Mouse (Mus musculus): ENCODE results near the gene Mark1.

Mark1 gene

GRCm38 (mm10) chr1:184891998-184892397 is 107.4 kb downstream of the Mark1 start:
- peak; percentile 49 for DNase-seq (ENCODE audit: low read depth, low spot score)

GRCm38 (mm10) chr1:184889454-184889853 is 109.9 kb downstream of the Mark1 start:
- DNase-seq (ENCODE audit: low read depth, low spot score), result no peak

- no peak for DNase-seq (ENCODE audit: low read depth, low spot score)
Measured at GRCm38 (mm10) chr1:184886160-184886559, 113.2 kb downstream of the Mark1 start.

- DNase-seq (ENCODE audit: low read depth, low spot score), result no peak
Measured at GRCm38 (mm10) chr1:184882281-184883268, 116.8 kb downstream of the Mark1 start, which contains the start of gene C130074G19Rik. Gene C130074G19Rik, minus strand, starts transcription at chr1:184883218.

GRCm38 (mm10) chr1:184881861-184882260 is 117.5 kb downstream of the Mark1 start:
- DNase-seq (ENCODE audit: low read depth, low spot score), result no peak

GRCm38 (mm10) chr1:184881211-184881610 is 118.2 kb downstream of the Mark1 start:
- DNase-seq (ENCODE audit: low read depth, low spot score), result no peak

- no peak for DNase-seq (ENCODE audit: low read depth, low spot score)
Measured at GRCm38 (mm10) chr1:184878860-184879259, 120.5 kb downstream of the Mark1 start.

GRCm38 (mm10) chr1:184877306-184877705 is 122.1 kb downstream of the Mark1 start:
- peak; percentile 87 for DNase-seq (ENCODE audit: low read depth, low spot score)

GRCm38 (mm10) chr1:184873910-184874309 is 125.5 kb downstream of the Mark1 start:
- no peak for DNase-seq (ENCODE audit: low read depth, low spot score)

GRCm38 (mm10) chr1:184872069-184872819 is 127.1 kb downstream of the Mark1 start:
- DNase-seq (ENCODE audit: low read depth, low spot score), result no peak

GRCm38 (mm10) chr1:184871506-184871905 is 127.9 kb downstream of the Mark1 start:
- no peak for DNase-seq (ENCODE audit: low read depth, low spot score)

GRCm38 (mm10) chr1:184870646-184871385 is 128.6 kb downstream of the Mark1 start:
- DNase-seq (ENCODE audit: low read depth, low spot score), result no peak

- DNase-seq (ENCODE audit: low read depth, low spot score), result no peak
Measured at GRCm38 (mm10) chr1:184869939-184870565, 129.3 kb downstream of the Mark1 start.

GRCm38 (mm10) chr1:184867640-184868120 is 131.7 kb downstream of the Mark1 start:
- DNase-seq (ENCODE audit: low read depth, low spot score), result no peak

GRCm38 (mm10) chr1:184864381-184864801 is 135.0 kb downstream of the Mark1 start:
- no peak for DNase-seq (ENCODE audit: low read depth, low spot score)

GRCm38 (mm10) chr1:184862636-184863035 is 136.7 kb downstream of the Mark1 start:
- DNase-seq (ENCODE audit: low read depth, low spot score), result no peak

GRCm38 (mm10) chr1:184861551-184861950 is 137.8 kb downstream of the Mark1 start:
- DNase-seq (ENCODE audit: low read depth, low spot score), result peak; percentile 48

- DNase-seq (ENCODE audit: low read depth, low spot score), result no peak
Measured at GRCm38 (mm10) chr1:184860276-184860675, 139.1 kb downstream of the Mark1 start.

GRCm38 (mm10) chr1:184858253-184858652 is 141.1 kb downstream of the Mark1 start:
- DNase-seq (ENCODE audit: low read depth, low spot score), result no peak

- peak; percentile 78 for DNase-seq (ENCODE audit: low read depth, low spot score)
Measured at GRCm38 (mm10) chr1:184857216-184857615, 142.2 kb downstream of the Mark1 start.

GRCm38 (mm10) chr1:184853922-184854321 is 145.4 kb downstream of the Mark1 start:
- no peak for DNase-seq (ENCODE audit: low read depth, low spot score)
